Mouse (Mus musculus) monocyte, adult 2 months (primary cell): Measurements from ENCODE around the gene 1600015I10Rik.
"Not testable (repeated sequence)": the region's sequence is repeated elsewhere in the genome, so short reads cannot be mapped to it uniquely, and the experiment has no call there.

Experiments
- DNase-seq, 2 experiments: peaks; one replicate each; pipeline ENCODE4 v3.0.0; 2022; ENCODE audit warnings: low spot score in 2 of 2, low read depth in 1 of 2

1600015I10Rik gene

GRCm38 (mm10) chr6:48929595-48929994 lies at the start of gene 1600015I10Rik:
TSS of gene 1600015I10Rik (plus strand) at chr6:48929895.
- DNase-seq = no peak

DNA sequence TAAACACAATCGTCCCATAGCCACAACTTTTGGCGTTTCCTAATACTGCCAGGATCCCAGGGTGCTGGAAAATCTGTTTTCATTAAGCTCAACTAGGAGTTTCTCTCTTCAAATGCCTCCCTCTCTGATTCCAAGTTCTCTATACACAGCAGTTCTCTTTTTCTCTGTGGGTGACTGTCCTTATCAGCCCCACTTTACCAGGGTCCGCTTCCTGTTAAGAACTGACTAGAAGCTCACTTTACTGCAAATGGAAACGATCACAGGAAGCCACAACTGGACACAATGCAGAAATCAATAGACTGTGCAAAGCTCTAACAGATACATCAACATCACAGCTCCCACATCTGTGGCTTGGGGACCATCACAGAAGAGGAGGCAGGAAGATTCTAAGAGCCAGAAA lies 35.5 kb upstream of the 1600015I10Rik start:
- no peak for DNase-seq

GRCm38 (mm10) chr6:48894938-48895818 lies 34.5 kb upstream of the 1600015I10Rik start:
- DNase-seq = no peak

DNA sequence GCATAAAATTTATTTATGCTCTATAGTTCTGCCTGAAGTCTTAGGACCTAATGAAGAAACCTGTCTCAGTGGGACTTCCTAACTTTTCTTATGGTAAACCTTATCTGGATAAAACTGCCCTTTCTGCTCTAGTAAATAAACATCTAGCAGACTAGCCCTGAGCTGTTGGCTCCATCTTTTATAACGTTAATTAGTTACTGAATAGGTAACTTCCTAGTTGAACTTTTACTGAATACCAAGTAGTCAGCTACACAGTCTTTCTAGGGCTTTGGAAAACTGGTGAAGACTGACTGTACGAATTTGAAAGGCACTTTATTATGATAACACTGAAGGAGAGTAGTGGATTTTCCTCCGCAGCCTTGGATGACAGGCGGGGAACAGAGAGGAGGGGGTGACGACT lies 33.8 kb upstream of the 1600015I10Rik start:
- DNase-seq = no peak

DNA sequence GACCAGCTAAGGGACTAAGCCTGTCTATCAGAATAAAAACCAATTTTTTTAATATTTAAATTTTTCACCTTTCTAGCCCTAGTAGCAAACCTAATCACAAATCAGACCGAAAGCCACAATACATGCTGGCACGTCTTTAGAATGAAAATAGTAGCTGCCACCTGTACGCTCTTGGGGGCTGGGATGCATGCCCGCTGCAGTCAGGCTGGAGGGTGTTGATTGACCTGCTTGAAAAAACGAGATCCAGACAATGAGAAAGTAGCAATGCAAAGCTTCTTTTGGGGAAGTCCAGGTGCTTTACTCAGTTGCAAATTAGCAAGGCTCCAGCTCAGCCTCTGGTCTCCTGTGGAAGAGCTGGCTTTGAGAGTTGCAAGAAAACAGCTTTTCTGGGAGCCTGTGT lies 32.7 kb upstream of the 1600015I10Rik start:
- DNase-seq = no peak

- DNase-seq = not testable (repeated sequence)
Observed at GRCm38 (mm10) chr6:48901316-48901715, 28.4 kb upstream of the 1600015I10Rik start.

GRCm38 (mm10) chr6:48902511-48903406 lies 26.9 kb upstream of the 1600015I10Rik start:
- no peak for DNase-seq

DNA sequence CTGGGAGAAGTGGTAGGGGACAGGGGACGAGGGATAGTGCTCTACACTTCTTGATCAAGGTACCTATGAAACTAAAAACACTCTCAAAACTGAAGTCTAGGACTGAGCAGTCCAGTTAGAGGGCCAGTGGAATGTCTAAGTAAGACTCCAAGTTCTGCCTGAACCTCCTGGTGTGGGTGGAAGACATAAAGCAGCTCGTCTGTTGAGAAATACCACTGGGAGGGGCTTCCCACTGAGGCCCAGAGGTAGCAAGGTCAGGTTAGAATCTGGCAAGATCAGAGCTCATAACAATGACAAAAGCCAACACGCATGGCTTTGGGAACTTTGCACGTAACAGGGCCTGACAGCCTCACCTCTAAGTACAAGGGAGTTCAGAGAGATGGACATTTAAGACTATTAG lies 26.3 kb upstream of the 1600015I10Rik start:
- no peak for DNase-seq

GRCm38 (mm10) chr6:48905606-48906005 lies 24.1 kb upstream of the 1600015I10Rik start:
- no peak for DNase-seq

DNA sequence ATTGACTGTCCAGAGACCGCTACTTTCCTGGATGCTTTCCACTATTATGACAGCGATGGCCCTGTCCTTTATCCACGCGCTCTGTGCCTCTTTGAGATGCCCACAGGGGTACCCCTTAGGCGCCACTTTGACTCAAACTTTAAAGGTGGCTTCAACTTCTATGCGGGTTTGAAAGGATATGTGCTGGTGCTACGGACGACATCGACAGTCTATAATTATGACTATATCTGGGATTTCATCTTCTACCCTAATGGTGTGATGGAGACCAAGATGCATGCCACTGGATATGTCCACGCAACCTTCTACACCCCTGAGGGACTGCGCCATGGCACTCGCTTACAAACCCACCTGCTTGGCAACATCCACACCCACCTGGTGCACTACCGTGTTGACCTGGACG lies 23.3 kb upstream of the 1600015I10Rik start:
- DNase-seq = no peak

GRCm38 (mm10) chr6:48909229-48909628 lies 20.5 kb upstream of the 1600015I10Rik start:
- no peak for DNase-seq

DNA sequence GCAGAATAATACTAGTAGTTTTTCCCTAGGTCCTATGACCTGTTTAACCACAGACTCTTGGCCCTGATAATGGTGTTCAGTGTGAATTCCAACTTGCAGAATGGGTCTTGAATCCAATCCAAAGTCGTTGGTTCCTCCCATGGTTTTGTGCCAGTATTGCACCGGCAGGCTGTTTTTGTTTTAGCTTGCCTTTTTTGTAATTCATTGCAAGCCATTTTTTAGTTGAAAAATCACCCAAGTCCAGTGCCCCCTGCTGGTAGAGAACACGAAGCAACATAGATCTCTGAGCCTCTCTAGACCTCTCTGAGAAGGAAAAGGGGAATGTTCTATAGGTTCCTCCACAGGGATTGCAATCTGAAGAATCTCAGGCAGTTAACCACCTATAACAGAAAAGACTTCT lies 17.7 kb upstream of the 1600015I10Rik start:
- DNase-seq = peak in 1 of 2 experiments; percentile 4

DNA sequence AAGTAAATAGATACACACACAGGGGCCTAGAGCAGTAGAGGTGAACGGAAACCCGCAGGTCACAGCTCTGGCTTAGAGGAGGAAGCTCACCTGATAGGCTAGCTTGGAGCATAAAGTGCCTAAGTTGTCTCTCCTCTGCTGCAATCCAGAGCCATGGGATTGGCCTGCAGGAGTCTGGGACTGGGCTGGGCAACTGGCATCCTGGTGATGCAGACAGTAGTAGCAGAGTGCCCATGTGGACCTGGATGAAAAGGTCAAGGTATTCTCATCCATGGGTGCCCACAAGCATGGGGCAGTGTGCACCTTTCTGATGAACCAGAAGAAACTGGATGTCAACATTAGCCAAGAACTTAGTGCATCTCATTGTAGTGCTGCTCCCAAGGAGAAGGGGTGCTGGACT lies 16.1 kb upstream of the 1600015I10Rik start:
- DNase-seq = no peak

DNA sequence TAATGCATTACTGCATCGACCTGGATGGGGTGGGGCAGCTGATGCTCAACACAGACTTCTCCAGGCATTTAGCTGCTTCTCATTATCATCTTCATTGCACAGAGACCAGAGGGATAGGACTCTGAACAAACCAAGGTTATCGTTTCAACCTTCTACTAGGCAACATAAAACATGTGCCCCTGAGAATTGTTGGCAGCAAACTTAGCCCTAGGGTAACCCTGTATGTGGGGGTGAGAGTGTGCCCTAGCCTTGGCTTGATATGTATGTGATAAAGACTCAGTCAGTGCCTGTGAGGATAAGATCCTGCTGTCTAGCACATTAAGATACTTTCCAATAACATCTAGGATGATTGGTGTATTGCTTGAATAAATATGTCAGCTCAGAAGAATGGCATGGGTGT lies 19.9 kb downstream of the 1600015I10Rik start:
- DNase-seq = no peak

DNA sequence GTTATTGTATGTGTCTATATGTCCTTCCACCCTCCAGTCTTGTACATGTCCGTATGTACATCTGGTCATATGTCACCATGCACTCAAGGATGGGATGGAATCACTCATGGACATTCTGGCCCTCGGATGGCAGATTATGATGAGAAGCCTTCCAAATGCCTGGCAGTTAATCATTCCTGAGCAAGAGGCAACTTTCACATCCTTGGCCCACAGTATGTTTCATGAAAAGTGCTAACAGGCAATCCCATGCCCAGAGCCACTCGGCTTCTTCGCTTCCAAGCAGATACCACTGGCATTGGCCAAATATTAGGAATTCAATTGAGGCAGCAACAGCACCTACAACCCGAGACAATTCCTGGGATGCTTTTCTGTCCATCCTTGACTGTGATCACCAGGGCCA lies 21.0 kb downstream of the 1600015I10Rik start:
- no peak for DNase-seq

DNA sequence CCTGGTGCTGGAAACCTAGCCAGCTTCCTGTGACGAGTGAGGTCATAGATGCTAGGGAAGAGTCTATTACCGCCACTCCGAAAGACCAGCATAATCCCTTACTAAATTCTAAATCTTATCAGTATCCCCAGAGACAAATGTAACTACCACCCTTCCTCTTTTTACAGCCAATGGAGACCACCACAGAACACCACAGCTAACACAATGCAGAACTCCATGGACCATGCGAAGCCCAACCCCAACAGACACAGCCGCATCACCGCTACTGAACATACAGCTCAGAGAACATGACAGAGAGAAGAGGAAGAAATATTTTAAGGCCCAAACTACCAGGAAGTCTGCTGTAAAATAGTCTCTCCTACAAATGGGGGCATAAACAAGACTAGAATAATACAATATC lies 21.9 kb downstream of the 1600015I10Rik start:
- DNase-seq = no peak

GRCm38 (mm10) chr6:48953220-48953619 lies 23.5 kb downstream of the 1600015I10Rik start:
- no peak for DNase-seq

DNA sequence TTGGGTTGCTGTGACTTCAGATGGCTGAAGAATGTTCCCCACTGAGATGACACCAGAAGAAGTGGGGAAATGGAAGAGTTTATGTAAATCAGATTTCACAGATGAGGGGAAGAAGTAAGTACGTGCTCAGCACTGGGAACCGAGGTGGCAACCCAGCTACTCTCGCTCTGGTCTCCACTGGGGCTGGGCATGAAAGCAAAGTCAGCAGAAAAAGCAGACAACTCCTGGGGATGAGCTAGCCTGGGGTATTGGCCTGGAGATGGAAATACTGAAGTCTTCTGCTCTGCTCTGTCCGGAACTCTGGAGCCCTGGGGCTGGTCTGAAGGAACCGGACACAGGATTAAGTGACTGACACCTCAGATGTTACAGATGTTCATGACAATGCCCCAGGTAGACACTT lies 24.5 kb downstream of the 1600015I10Rik start:
- DNase-seq = no peak

DNA sequence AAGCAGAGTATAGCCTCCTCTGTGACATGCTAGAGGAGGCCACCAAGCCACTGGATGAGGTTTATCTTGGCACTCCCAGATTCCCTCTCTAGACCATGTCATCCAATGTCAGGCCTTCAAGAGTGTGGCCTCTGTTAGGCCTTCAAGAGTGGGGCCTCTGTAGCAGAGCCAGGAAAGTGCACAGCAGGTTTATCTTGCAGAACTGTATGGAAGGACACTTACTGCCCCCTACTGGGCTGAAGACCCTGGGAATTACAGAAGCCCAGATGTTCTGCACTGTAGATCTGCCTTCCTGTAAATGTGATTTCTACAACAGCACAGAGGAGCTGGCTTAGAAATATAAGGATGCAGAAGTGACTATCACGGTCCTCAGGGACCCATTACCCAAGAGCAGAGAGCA lies 25.3 kb downstream of the 1600015I10Rik start:
- DNase-seq = no peak

- DNase-seq = no peak
Observed at GRCm38 (mm10) chr6:48956785-48957184, 27.1 kb downstream of the 1600015I10Rik start.

DNA sequence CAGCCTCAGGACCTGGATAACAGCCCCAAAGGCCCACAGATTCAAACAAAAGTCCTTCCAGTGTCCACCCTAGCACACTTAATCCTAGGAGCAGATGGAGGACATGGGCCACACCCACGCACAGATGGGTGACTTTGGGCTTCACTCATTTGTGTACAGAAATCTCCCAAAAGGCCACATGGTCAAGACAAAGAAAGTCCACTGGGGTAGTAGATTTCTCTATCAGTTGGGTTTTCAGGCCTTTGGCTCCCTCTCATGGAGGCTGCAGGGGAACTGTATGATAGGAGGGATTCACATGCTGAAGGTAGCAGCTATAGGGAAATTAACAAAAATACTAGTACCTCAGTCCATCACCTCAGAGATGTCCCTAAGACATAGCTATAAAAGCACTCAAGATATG lies 28.4 kb downstream of the 1600015I10Rik start:
- no peak for DNase-seq

DNA sequence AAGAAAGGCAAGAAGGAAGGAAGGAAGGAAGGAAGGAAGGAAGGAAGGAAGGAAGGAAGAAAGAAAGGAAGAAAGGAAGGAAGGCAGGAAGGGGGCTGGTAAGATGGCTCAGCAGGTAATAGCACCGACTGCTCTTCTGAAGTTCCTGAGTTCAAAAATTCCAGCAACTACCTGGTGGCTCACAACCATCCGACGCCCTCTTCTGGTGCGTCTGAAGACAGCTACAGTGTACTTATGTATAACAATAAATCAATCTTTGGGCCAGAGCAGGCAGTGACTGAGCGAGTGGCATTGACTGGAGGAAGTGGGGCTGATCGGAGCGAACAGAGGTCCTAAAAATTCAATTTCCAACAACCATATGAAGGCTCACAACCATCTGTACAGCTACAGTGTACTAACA lies 29.5 kb downstream of the 1600015I10Rik start:
- not testable (repeated sequence) for DNase-seq
